Mouse (Mus musculus) hindbrain, embryonic 16.5 days (tissue): ENCODE results near the gene Abtb2. TPM values are rescaled to one million over a fixed set of nuclear protein-coding genes. Genes with fewer than 3 reads are reported as not detected.
A peak's percentile ranks its signal among the peaks of the same experiment; 100 is the strongest.
"Not testable (repeated sequence)": the region's sequence is repeated elsewhere in the genome, so short reads cannot be mapped to it uniquely, and the experiment has no call there.

Source experiments
- ATAC-seq: fragments of 200-750 bp; cut with Nextera tagmentation; 2 replicates; pipeline ENCODE4 v1.8.0; 2017; ENCODE audit warnings: moderate TSS enrichment, moderate library complexity
- H3K27ac ChIP-seq: fragments of 300-500 bp; sonication (generic); 2 replicates; pipeline ENCODE4 v1.5.1; 2014; ENCODE audit warnings: low read depth, mild to moderate bottlenecking, control low read depth, low read length, moderate library complexity
- H3K27me3 ChIP-seq: fragments of 300-500 bp; sonication (generic); replicated peaks from 2 replicates; pipeline ENCODE4 v1.6.1; 2014; ENCODE audit warnings: low read length; ENCODE audit not compliant: control insufficient read depth, insufficient read depth
- H3K36me3 ChIP-seq: fragments of 300-500 bp; sonication (generic); 2 replicates; pipeline ENCODE4 v1.6.1; 2014; ENCODE audit warnings: mild to moderate bottlenecking, low read length, moderate library complexity, mixed read lengths; ENCODE audit not compliant: control insufficient read depth, insufficient read depth
- H3K4me1 ChIP-seq: fragments of 300-500 bp; sonication (generic); 2 replicates; pipeline ENCODE4 v1.6.1; 2014; ENCODE audit warnings: low read depth, low read length; ENCODE audit not compliant: control insufficient read depth, insufficient read depth
- H3K4me2 ChIP-seq: fragments of 300-500 bp; sonication (generic); 2 replicates; pipeline ENCODE4 v1.6.1; 2014; ENCODE audit warnings: mild to moderate bottlenecking, low read length, control low read depth, moderate library complexity
- H3K4me3 ChIP-seq: fragments of 300-500 bp; sonication (generic); 2 replicates; pipeline ENCODE4 v1.5.1; 2014; ENCODE audit warnings: mild to moderate bottlenecking, low read length, control low read depth, moderate library complexity
- H3K9ac ChIP-seq: fragments of 300-500 bp; sonication (generic); 2 replicates; pipeline ENCODE4 v1.6.1; 2014; ENCODE audit warnings: low read depth, mild to moderate bottlenecking, control low read depth, low read length, moderate library complexity
- H3K9me3 ChIP-seq: fragments of 300-500 bp; sonication (generic); 2 replicates; pipeline ENCODE4 v1.6.1; 2014; ENCODE audit warnings: mild to moderate bottlenecking, low read length, moderate library complexity; ENCODE audit not compliant: control insufficient read depth
- WGBS: fragments of 180-500 bp; shearing (Covaris S2); extraction: QIAGEN DNeasy Blood & Tissue Kit; methylation state at CpG from one replicate; pipeline ENCODE4 v1.1.7; 2014; 5-methylcytosine and 5-hydroxymethylcytosine counted together
- polyA plus RNA-seq: library from polyadenylated mRNA; unstranded; fragments of >200 nt; fragmentation: Nextera tagmentation; extraction: Ambion mirVana; gene quantifications from 2 replicates; pipeline ENCODE4 v1.2.1, GENCODE M21; 2015

Abtb2 gene
- 10.0 and 13.0 TPM in 2 replicates for polyA plus RNA-seq

DNA sequence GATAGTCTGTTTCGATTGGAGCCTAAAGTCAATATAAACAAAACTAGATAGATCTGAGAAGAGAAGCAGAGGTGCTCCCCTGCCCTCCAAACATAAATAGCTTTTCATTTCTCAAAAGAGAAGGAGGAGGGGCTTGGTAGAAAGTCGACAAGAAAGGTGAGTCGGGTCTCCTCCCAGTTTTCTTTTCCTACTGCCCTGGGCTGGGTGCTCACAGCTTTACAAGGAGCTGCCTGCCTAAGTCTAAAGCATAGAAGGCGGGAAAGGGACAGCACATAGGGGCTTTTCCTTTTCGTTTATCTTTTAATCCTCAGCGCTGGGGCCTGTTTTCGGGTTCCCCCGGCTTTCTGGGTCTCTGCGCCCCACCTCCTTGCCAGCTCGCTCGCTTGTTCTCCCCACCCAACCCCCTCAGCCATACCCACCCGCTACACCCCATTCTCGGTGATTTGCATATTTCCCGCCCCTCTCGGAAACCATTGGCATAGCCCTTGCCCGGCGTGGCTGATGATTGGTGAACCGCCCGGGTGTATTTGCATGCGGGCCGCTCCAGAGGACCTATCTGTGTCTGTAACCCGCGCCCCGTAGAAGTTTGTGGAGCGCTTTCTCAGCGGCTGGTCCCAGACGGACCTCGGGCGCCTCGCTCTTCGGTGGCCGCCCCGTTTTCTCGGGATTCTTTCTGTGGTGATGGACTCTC is at the start of gene Abtb2:
Abtb2 (plus strand) TSS at position 579 of the 691 bp plus-strand sequence.
- peak within 1 kb of the TSS; percentile 77 for H3K27ac ChIP-seq
- peaks cover 27% of the 10 kb centered on the region for H3K4me1 ChIP-seq
- peak; percentile 96 for ATAC-seq
- H3K27me3 ChIP-seq: peaks cover 5% of the 10 kb centered on the region
- under 1% methylated on average over 34 of the region's 34 CpGs for WGBS
- H3K9ac ChIP-seq: peak within 1 kb of the TSS; percentile 71
- H3K4me3 ChIP-seq: peak within 1 kb of the TSS; percentile 75
- H3K9me3 ChIP-seq: no peaks in the 10 kb centered on the region
- no peaks in the 10 kb centered on the region for H3K36me3 ChIP-seq
- H3K4me2 ChIP-seq: peak within 1 kb of the TSS; percentile 99

DNA sequence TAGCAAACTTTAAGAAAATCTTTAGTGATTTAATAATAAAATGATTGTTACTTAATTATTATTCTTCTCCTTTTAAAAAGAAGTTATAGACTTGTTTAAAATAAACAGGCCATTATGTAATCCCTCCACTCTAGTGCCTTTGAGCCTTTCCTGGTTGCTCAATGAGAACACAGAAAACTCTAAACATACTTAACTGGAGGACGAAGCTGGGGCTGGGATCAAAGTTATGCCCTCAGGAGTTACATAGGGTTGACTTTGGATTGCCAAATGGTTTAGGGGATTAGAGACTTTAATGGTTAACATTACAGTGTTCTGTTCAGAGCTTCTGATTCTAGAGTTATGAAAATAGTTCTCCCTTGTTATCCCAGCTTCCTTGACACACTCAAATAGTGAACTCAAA is 49.6 kb upstream of the Abtb2 start:
- Histone ChIP-seq H3K4me1 (no peaks in the 10 kb centered on the region), H3K4me3 (no peak overlapping the region), H3K9me3 (no peaks in the 10 kb centered on the region), H3K27me3 (no peaks in the 10 kb centered on the region), H3K27ac (no peak overlapping the region), H3K9ac (no peak overlapping the region), H3K4me2 (no peak overlapping the region), H3K36me3 (no peaks in the 10 kb centered on the region)
- ATAC-seq: no peak
- WGBS: 91% methylated on average over 1 of the region's 1 CpGs

DNA sequence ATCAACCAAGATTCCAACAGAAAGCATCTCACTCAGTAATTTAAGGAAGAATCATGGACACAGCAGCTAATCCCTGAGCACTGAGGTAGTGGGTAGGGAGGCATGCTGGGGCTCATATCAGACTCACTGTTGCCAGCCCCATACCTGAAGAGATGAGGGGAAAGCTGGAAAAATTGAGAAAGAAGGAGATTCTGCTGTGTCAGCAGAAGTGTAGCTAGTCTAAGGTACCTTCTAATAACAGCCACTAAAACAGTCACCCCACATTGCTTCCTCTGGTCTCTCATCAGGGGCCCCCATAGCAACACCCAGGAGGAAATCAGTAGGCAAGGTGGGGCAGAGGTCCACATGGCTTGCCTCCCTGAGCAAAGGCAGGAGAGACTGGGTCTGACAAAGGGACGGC is 40.5 kb upstream of the Abtb2 start:
- Histone ChIP-seq H3K4me2 (no peak overlapping the region), H3K4me1 (no peaks in the 10 kb centered on the region), H3K27ac (no peak overlapping the region), H3K36me3 (no peaks in the 10 kb centered on the region), H3K4me3 (no peak overlapping the region), H3K9me3 (no peaks in the 10 kb centered on the region), H3K9ac (no peak overlapping the region), H3K27me3 (no peaks in the 10 kb centered on the region)
- WGBS: 90% methylated on average over 1 of the region's 1 CpGs
- no peak for ATAC-seq

- no peak overlapping the region for H3K27ac ChIP-seq
- no peaks in the 10 kb centered on the region for H3K4me1 ChIP-seq
- no peaks in the 10 kb centered on the region for H3K36me3 ChIP-seq
- no peak for ATAC-seq
- WGBS: 11% methylated on average over 2 of the region's 2 CpGs
- no peak overlapping the region for H3K4me2 ChIP-seq
- no peak overlapping the region for H3K4me3 ChIP-seq
- H3K9ac ChIP-seq: no peak overlapping the region
- no peaks in the 10 kb centered on the region for H3K9me3 ChIP-seq
- H3K27me3 ChIP-seq: no peaks in the 10 kb centered on the region
These were observed 19.0 kb upstream of the Abtb2 start for GRCm38 (mm10) chr2:103547132-103547531.

DNA sequence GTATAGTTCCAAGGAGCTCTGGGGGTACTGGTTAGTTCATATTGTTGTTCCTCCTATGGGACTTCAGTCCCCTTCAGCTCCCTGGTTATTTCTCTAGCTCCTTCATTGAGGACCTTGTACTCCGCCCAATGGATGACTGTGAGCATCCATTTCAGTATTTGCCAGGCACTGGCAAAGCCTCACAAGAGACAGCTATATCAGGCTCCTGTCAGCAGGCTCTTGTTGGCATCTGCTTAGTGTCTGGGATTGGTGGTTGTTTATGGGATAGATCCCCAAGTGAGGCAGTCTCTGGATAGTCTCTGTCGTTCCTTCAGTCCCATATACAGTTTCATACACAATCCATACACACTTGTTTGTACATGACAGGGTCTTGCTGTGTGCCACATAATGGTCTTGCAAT is 15.8 kb upstream of the Abtb2 start:
- H3K9ac ChIP-seq, H3K4me1 ChIP-seq, H3K36me3 ChIP-seq, H3K4me3 ChIP-seq, H3K27ac ChIP-seq, H3K9me3 ChIP-seq, H3K27me3 ChIP-seq, ATAC-seq, H3K4me2 ChIP-seq: not testable (repeated sequence)
- 93% methylated on average over 2 of the region's 2 CpGs for WGBS

DNA sequence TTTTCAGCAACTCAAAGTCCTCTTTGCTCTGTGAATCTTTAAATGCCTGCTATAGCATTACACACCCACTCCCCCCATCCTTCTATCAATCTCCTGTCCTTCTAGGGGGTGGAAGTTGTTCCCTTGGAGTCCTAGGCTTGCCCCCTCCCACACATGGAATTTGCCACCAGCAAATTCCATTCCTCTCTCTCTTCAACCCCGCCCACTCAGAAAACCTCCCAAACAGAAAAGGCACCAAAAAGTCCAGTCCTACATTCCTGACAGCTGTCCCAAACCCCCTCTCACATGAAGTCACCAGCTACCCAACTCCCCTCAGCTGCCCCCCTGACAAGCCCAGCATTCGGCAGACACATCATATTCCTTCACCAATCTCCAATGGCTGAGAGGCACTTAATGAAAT is 12.1 kb upstream of the Abtb2 start:
- no peaks in the 10 kb centered on the region for H3K4me1 ChIP-seq
- H3K9ac ChIP-seq: no peak overlapping the region
- no peak overlapping the region for H3K4me2 ChIP-seq
- H3K27ac ChIP-seq: no peak overlapping the region
- H3K27me3 ChIP-seq: no peaks in the 10 kb centered on the region
- H3K36me3 ChIP-seq: no peaks in the 10 kb centered on the region
- H3K9me3 ChIP-seq: no peaks in the 10 kb centered on the region
- no peak for ATAC-seq
- 74% methylated on average over 2 of the region's 2 CpGs for WGBS
- H3K4me3 ChIP-seq: no peak overlapping the region

- Histone ChIP-seq H3K4me3 (no peak overlapping the region), H3K4me2 (no peak overlapping the region), H3K9ac (no peak overlapping the region), H3K27ac (no peak overlapping the region), H3K36me3 (no peaks in the 10 kb centered on the region), H3K27me3 (no peaks in the 10 kb centered on the region), H3K4me1 (no peaks in the 10 kb centered on the region), H3K9me3 (no peaks in the 10 kb centered on the region)
- no peak for ATAC-seq
- WGBS: 70% methylated on average over 10 of the region's 10 CpGs
These were observed 9.8 kb upstream of the Abtb2 start for GRCm38 (mm10) chr2:103556125-103556877.

GRCm38 (mm10) chr2:103560955-103561354 is 5.2 kb upstream of the Abtb2 start:
- Histone ChIP-seq H3K4me3 (no peak overlapping the region), H3K9ac (no peak overlapping the region), H3K4me2 (no peak overlapping the region), H3K36me3 (no peaks in the 10 kb centered on the region), H3K27me3 (peaks cover 5% of the 10 kb centered on the region), H3K9me3 (no peaks in the 10 kb centered on the region), H3K4me1 (peaks cover 8% of the 10 kb centered on the region), H3K27ac (no peak overlapping the region)
- no peak for ATAC-seq
- 81% methylated on average over 4 of the region's 4 CpGs for WGBS

DNA sequence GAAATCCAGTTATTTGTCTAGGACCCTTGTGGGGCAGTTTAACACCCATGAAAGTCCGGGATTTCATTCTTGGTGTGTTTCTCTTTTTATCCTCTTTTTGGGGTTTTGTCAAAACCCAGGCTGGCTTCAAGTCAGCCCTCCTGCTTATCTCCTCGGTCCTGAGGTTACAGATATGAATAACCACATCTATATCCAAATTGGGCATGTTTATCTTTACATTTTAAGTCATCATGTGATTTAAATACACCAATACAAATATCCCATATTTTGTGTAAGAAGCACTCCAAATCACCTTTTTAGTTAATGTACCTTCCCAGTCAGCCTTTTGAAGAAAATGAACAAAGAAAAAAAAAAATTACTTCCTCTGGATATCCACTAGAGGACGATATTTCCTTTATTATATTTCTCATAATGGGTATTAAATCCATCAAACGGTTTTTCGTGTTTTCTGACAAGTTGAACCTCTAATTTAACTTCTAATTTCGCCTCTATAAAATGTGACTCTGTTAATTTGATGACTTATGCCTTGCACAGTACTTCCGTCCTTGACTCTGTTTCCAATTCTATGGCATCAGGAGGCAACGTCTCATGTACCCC is 1.6 kb upstream of the Abtb2 start:
- Histone ChIP-seq H3K9me3 (no peaks in the 10 kb centered on the region), H3K4me3 (peak overlapping the region; percentile 75), H3K4me2 (peak overlapping the region; percentile 99), H3K27me3 (peaks cover 5% of the 10 kb centered on the region), H3K4me1 (peaks cover 22% of the 10 kb centered on the region), H3K9ac (peak overlapping the region; percentile 57; the same call in 1 of the 2 replicates), H3K36me3 (no peaks in the 10 kb centered on the region), H3K27ac (no peak overlapping the region)
- no peak for ATAC-seq
- WGBS: 15% methylated on average over 8 of the region's 8 CpGs
